Mouse (Mus musculus) cerebellum, adult 11-12 months (tissue): ENCODE measurements around the gene Rorb.

Experiments used
- DNase-seq: peaks from one replicate; pipeline ENCODE4 v3.0.0; 2022

Rorb gene

DNA sequence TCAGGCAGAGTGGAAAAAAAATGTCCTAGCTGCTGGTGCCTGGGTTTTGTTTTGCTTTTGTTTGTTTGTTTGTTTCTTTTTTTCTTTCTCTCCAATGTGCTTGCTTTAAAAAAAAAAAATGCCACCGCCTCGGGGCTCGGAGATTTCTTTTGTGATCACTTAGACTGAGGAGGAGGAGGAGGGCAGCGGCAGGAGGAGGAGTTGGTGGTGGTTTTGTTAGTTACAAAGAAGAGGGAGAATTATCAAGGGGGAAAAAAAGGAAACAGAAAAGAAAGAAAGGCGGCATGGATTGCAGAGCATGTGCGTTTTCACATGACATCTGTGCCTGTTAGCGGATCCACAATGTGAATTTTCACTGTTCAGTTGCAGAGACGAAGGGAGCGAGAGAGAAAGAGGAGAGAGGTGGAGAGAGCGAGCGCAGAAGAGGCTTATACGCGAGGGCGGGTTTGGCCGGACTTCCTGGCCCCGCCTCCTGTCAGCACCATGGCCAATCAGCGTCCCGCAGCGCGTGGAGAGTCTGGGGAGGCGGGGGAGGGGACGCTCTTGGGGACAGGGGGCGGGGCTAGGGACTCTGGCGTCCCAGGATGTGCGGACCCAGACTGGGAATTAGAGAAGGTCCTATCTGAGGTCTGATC, at the start of gene Rorb:
Gene Rorb, minus strand, starts transcription at position 404 of the 635 bp plus-strand sequence.
- peak; percentile 36 for DNase-seq

DNA sequence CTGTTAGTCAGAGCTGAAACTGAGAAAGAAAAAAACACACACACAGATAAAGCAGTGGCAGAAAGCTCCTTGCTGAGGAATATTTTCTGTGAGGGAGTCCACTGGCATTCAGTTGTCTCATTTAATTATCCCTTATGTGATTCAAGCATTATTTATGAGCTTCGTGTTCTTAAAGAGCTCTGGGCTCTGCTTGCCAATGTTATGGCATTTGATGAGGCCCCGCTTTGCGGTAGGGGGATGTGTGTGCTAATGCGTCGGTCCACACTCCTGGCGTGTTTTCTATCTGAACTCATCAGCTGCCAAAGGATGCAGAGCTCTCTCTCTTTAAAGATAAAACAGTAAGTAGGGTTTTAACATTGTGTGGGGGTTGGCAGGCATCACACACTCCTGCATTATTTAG, 37.9 kb upstream of the Rorb start:
- no peak for DNase-seq

DNA sequence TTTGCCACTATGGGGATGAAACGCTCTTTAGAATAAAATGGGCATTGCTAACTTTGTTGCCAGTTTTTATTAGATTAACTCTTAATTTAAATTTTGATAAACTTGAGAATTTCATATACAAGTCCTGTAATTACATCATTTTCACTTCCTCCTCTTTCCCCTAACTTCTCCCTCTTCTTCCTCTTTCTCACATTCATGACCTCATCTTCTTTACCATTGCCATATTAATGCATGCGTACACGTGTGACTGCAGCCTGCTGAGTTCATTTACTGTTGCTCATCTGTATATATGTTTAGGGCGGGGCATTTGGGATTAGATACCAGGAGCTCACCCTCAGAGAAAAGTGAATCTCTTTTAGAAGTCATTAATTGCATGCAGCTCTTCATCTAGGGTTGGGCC, 33.5 kb upstream of the Rorb start:
- DNase-seq = no peak

DNA sequence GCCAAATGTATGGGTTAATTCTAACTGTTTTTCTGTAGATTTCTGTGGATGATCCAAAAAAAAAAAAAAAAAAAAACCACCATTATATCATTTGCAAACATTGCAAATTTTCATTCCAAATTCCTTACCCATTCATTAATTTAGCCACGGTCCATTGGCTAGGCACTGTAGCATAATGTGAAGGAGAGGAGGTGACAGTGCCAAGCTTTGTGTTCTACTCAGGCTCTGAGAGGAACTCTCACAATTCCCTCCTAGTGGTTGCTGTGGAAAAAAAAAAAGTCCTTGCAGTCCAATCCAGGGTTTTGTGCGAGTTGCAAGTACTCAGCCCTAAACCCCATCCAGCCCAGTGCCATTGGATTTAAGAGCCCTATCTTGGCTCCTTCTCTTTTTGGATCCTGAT, 25.9 kb upstream of the Rorb start:
- no peak for DNase-seq

DNA sequence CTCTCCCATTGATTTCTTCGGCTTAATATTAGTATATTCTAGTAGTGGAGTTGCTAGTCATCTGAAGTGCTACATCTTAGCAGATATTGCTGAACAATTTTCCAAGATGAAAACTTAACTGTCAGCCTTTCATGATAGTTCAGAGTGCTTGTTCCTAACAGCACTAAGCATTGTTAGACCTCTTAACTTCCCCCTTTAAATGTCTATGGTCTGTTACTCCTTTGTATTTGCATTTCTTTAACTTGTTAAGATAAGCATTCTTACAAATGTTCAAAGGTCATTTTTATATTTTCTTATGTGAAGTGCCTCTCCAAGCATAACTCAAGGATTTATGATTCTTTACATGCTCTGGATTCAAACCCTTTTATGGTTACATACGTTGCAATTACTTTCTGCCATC, 24.8 kb upstream of the Rorb start:
- no peak for DNase-seq

DNA sequence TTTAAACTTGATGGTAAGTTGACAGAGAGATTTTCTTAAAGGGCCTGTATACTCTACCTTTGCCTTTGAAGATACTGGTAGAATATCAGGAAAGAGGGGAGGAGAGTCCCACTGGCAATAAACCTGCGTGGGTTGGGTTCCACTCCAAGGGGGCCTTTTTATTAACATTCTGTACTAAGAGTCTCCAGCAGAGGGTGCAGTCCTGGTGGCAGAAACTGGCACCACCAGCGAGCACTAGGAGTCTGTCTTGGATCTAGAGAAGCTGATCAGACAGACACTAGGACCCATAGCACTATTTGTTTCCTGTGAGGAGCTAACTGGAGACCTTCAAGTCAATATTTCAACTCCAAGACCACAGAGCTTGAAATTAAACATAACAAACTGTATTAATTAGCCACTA, 11.3 kb upstream of the Rorb start:
- DNase-seq = no peak

DNA sequence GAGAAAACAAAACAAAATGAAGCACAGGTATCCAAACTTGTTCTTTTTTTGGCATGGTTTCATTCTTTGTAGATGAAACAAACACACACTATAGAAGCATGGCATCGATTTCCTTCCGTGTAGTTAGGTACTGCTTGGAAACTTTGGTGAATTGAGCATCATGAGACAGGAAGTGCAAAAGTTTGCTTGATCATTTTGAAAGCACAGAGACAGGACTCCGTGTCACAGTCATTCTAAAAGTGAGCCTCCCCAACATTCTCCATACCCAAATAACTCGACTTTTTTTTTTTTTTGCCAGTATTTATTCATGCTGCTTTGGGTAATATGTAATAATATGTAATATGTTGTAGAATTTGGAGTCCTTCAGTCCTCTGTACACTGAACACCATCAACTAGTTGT, 1.2 kb upstream of the Rorb start:
- DNase-seq = no peak

DNA sequence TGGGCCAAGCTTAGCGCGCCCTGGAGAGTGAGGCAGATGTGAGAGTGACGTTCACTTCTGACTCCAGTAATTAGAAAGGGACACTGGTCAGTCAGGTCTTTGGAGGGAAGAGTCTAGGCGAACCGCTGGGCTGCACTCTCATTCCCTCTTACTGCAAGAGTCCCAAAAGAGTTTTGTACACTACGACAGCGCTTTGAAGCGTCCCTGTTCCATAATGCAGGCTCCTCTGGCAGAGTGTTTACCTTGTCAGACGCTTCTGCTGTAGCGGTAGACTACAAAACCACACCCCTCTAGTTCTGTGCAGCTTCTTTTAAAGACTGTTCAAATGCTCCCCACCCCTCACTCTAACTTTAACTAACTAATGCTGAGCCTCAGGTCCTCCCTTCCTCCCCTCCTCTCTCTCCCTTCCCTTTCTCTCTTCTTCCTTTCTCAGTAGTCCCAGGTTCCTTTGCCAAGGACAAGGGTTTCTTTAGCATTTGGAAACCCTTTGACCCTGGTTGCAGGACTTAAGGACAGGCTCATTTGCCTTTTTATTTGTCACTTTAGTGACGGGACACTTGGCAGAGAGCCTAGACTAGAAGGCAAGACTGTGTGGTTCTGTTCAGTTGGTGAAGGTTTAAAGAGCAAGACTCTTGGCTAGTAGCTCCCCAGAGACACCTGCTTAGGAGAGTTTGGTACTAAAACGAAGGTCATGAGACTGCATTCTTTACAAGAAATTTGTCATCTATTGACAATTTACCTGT, 603 bp upstream of the Rorb start:
- no peak for DNase-seq

DNA sequence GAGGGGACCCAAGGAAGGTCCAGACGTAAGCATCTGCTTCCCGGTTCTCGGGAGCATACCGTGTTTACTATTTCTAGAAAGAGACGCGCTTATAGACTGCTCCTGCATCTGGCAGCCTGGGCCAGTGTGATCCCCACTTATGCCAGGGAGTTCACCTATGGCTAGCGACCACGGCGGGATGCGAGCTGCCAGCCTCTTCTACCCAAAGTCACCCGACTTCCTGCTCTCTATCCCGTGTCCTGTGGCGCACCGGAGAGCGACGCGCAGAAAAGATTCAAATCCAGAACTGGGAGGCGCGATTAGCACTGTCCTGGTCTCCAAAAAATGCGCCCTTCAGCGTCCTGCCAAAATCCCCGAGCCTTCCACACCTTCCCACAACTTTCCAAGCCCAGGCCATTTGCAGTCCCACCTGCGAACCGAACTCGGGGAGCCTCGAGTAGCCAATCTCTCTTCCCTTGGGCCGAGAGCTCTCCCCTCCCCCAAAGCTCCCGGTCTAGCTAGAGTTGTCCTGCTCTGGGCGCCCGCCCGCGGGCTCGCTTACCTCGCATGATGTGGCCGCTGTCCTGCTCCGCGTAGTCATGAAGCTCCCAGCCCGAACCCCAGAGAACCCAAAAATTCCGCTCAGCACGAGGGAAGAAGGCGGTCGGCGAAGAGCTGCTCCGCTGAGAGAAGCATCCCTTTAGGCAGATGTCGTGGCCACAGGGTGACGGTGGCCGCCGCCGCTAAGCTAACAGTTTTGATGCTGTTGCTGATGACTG, 806 bp downstream of the Rorb start:
- no peak for DNase-seq

DNA sequence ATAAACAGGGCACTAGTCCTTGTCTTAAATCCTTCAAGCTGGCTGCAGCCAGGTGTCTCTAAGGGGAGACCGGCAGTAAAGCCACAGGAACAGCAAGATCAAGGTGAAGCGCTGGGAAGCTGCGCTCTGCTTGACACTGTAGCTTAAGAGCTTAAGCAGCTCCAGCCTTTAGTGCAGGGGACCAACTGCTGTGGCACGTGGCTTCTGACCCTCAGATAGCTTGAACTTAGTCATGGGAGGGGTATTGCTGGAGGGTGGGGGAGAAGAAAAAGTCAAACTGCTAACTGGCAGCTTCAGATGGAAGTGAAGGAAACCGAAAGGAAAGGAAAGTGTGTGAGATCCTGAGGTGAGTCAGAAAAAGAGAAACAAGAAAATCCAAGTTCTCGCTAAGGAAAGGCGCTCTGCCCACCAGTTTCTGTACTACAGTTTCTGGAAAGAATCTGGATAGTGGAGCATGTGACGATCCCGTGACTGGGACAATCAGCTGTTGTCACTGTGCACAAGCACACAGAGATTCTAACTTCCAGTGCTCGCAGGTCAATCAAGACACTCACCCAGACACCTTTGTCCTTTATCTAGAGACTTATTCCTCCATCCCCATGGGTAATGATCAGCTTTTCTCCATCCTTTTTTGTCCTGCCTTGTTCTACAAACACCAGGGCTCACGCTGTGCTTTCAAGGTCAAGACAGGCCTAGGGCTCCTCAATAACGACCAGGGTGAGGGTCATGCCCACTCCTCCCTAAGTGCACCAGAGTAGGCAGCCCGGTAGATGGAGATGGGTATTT, 2.2 kb downstream of the Rorb start:
- no peak for DNase-seq

DNA sequence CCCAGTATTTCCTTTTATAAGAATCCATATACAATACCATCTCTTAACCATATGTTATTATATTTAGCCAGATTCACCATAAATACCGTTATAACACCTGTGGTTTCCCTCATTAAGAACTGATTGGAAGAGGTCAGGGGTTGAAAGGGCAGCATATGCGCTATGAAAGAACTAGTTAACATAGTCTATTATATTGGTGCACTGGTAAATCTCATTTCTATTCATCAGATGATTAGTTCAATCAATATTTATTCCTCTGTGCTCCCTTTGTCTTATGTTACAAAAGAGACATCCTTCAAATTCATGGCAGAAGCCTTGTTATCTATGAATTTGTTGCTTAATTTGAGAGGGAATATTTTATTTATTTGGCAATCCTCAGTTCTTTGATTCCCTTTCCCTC, 6.4 kb downstream of the Rorb start:
- no peak for DNase-seq

DNA sequence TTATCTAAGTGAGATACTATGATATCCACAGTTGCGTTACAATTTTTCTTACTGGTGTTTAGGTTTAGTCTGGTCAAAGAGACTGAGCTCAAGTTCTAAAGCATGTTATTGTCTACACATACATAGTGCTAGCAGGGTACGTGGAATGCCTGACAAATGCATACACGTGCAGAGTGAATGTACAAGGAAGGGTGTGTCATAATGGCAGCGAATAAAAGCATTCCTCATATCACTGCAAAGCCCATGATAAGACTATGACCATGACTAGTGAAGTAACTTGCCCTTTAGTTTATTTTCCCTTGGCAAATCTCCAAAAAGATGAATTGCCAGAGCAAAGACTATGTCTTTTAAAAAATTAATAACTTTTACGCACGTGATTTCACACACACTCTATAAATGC, 13.8 kb downstream of the Rorb start:
- no peak for DNase-seq

DNA sequence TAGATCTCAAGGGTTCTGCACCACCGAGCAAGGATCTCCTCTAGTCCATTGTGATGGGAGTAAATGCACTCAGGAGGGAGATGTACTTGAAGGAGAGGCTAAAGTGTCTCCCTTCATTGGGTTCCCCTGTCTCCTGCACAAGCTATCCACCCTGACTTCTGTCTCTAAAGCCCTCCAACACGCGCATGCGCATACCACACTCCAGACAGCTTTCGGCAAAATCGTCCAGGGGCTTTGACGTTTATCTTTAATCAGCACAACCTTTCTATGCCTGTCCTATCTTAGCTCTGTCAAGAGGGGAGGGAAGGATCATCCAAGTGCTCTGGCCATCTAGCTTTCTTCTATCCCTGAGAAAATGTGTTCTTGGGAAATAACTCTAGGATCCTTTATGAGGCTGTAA, 21.6 kb downstream of the Rorb start:
- DNase-seq = no peak

DNA sequence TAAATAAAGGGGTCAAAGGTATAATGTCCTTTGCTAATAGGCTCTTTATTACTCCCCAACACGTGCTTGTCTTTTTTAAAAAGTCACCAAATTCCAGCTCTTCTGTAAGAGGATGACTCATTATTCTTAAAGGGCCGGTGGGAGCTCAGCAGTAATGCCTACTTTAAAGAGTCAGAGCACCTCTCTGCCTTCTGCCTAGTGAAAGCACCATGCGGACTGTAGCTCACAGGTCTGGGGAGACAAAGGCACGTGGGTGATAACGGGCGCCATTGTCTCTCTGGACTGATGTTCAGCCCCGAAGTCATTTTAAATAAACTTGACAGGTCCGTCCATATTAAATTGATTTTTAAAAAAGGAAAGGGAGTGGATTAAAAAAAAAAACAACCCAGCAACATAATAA, 33.1 kb downstream of the Rorb start:
- no peak for DNase-seq

DNA sequence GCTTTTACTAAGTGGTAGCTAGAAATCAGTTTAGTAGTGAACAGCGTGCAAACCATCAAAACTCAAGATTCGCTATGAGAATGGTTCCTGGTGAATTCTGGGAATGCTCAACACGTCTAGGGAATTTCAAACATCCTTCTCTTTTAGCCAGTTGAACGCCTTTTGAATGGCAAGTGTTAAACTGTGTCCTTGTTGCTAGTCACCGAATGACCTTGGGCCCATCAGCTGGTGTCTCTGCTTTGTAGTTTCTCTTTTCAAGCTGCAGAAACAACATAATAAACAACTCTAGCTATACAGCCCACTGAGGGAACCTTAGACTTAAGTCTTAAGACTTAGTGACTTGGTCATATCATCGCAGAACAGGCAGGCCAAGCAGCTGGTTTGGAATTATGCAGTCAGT, 36.2 kb downstream of the Rorb start:
- no peak for DNase-seq

DNA sequence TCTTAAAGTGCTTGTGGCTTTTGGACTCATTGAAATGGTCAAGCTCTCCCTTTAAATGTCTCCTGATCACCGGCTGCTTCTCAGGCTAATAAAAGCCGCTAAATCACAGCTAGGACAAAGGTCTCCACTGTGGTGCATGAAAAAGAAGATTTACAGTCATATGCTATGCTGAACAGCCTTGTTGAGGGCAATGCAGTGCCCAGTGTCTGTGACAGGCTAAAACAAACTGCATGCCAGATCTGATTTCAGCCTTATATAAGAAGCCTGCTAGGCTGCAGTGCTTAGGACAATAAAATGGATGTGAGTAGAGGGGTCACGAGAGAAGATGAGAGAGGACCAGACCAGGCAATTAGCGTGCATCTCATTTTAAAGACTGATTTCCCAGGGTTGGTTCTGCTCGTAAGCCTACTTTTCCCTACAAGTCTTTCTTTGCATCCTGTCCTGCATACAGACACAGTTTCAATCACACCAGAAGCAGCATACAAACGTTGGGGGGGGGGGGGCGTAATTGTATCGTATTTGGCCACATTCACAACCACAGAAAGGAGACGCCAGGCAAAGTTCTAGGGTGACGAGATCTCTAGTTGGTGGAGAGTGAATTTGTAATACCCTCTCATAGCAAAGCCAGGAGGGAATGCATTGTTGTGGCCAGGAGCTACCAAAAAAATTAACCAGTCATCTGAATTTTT, 52.1 kb downstream of the Rorb start:
- no peak for DNase-seq

DNA sequence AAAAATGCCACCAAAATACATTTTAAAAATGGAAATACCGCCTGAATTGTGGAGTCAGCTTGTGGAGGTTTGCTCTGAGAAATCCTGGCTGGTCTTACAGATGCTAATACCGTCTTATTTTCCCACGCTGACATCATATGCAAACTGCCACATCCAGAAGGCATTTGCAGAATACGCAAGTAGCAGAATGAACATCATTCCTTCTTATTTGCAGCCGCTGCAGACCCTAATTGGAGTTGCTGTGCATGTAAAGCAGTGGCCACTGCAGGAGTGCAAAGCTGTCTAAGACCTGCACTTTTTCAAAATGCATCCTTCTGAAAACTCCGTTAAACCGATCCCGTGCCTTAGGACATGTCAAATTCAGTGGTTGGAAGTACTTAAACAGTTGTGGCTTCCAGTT, 52.8 kb downstream of the Rorb start:
- no peak for DNase-seq

DNA sequence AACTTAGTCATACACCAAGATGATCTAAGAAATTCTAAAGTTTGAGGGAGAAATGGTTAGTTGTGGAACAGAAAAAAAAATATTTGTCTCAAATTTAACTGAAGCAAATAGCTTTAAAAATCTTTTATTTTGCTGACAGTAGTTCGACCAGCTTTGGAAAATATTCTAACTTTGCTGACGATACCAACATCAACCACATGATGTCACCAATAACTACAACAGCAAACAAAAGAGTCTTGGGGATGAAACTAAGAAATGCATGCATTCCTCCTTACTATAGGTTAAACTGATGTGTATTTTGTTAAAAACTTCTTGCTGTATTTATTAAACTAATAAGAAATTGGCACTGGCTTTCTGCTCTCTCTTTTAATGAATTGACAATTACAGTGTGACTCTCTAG, 67.9 kb downstream of the Rorb start:
- DNase-seq = no peak

DNA sequence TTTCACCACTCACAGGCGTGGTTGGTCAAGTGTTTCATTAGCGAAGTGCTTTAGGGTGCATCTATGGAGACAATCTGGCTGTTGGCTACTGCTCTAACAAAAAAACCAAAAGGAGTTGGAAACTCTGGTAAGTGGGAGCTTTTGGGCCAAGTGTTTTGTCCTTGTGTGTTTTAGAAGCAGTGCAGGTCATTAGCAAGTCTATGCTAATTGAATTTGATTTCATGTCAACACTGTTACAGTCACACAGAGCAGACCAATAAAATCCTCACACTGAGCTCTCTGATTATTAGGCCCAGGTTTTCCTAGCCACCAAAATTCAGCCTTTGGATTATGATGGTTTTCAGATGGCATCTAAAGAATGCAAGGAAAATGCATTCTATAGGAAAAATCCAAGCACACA, 70.2 kb downstream of the Rorb start:
- DNase-seq = no peak

DNA sequence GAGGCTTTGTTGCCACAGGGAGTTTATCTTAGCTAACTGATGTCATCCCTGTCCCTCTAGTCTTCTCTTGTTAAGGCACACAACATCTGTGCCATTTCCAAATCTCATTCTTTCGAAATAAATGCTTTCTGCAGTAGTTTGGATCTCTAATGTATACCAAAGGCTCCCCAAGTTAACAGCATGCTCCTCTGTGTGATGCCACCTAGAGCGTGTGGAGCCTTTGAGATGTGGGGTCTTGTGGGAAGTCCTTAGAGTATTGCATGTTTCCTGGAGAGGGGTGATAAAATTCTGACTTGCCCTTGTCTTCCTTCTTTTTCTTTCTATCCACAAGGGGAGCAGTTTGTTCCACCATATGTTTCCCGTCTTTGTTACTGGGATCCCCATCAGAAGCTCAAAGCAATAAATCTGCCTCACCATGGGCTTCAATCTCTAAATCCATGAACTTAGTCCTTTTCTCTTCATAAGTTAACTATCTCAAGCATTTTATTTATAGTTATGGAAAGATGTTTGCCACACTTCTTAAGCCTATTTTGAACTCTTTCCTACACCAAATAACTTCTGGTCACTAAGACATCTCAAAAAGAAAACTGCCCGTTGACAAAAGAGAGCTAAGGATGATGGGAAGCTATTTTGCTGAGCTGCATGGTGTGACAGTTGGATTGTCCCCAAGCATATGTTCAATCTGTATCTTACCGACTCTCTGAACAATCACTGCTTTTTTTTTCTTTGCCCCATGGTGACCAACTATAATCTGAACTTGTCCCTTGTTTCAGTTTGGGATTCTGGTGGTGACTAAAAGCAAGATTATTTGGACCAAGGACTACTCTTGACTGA, 76.3 kb downstream of the Rorb start:
- no peak for DNase-seq

DNA sequence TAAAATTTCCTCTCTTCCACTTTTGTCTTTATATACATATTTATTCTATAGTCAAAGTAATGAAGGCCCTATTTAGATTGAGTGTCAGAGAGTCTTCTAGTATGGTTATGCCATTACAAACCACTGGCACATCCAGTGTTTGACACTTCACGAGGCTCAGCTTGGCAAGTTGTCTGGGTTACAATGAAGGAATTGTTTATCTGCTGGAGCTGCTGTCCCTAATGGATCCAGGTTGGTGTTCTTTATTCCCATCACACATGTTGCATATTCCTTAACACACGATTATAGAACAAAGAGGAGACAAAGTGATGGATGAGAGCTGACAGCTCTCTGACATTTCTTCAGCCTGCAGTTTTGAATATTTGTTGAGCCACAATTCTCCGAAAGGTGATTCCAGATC, 77.0 kb downstream of the Rorb start:
- DNase-seq = no peak

DNA sequence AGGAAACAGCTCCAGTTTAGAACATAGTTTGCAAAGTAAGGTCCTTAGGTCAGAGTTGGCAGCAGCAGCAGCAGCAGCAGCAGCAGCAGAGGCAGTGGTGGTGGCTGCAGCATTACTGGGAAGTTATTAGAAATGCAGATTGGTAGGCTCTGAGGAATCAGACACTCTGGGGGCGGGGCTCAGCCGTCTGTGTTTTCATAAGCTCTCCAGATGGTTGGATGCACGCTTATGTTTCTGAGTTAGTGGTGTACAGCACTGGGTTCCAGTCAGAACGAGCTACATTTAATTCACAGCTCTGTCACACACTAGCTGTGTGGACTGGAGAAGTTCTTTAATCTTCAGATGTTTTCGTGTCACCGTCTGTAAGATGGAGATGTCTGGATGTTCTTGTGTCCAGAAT, 105.9 kb downstream of the Rorb start:
- no peak for DNase-seq
